Mouse (Mus musculus): ENCODE measurements at regions not wholly inside any gene's neighbourhood (a gene's known extent, or its start where the extent isn't known, plus 50 kb on each side); places are given as distances from the start of the nearest gene placed in this dataset.

GRCm38 (mm10) chr12:13729901-13730637 is 421.8 kb downstream of the Fam84a start:
- no peak for TF ChIP-seq POLR2A (IDR thresholded peaks at IDR 0.05; ENCODE audit: extremely low read depth, insufficient read depth, low read length)
- TF ChIP-seq CTCF (IDR thresholded peaks at IDR 0.05; ENCODE audit: extremely low read depth, insufficient read depth, low read length) = no peak

Measured in cortical plate, adult 2 months (tissue).